Mouse (Mus musculus) left cerebral cortex, adult 18-20 months (tissue): ENCODE results near the gene Thbs2. TPM values are rescaled to one million over a fixed set of nuclear protein-coding genes. Genes with fewer than 3 reads are reported as not detected.

Experiments used
- DNase-seq, 2 experiments: peaks; one replicate each; pipeline ENCODE4 v3.0.0; 2021 to 2022; ENCODE audit warnings: low spot score in 2 of 2, mixed read lengths in 1 of 2
- total RNA-seq, 2 experiments: library from RNA; stranded (reverse); gene quantifications; 2 replicates each; pipeline ENCODE4 v1.2.3; 2021

The Thbs2 gene
- total RNA-seq, 2 experiments from 2014 or later = 4.6 to 5.6 TPM

GRCm38 (mm10) chr17:14697096-14697495 lies 3.1 kb upstream of the Thbs2 start:
- no peak for DNase-seq

DNA sequence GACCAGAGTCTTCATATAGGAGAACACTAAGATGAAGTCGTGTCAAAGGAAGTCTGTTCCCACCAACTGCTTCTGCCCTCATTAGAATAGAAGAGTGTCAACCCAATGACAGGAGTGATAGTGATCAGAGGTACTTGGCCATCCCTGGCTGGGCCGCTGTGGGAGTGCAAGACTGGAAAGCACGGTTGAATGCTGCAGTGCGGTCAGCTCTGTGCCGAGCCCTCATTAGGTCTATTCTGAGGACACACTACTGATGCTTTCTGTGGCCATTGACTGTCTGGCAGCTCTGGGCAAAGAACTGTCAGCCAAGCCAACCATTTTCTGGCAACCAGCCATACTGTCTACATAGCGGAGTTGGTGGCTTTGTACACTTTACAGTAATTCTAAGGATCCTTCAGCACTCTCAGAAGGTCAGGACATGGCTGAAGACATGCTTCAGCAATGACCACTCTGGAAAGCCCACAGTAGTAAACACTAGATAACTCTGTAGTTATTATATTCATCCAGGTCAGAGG lies 2.3 kb upstream of the Thbs2 start:
- no peak for DNase-seq

DNA sequence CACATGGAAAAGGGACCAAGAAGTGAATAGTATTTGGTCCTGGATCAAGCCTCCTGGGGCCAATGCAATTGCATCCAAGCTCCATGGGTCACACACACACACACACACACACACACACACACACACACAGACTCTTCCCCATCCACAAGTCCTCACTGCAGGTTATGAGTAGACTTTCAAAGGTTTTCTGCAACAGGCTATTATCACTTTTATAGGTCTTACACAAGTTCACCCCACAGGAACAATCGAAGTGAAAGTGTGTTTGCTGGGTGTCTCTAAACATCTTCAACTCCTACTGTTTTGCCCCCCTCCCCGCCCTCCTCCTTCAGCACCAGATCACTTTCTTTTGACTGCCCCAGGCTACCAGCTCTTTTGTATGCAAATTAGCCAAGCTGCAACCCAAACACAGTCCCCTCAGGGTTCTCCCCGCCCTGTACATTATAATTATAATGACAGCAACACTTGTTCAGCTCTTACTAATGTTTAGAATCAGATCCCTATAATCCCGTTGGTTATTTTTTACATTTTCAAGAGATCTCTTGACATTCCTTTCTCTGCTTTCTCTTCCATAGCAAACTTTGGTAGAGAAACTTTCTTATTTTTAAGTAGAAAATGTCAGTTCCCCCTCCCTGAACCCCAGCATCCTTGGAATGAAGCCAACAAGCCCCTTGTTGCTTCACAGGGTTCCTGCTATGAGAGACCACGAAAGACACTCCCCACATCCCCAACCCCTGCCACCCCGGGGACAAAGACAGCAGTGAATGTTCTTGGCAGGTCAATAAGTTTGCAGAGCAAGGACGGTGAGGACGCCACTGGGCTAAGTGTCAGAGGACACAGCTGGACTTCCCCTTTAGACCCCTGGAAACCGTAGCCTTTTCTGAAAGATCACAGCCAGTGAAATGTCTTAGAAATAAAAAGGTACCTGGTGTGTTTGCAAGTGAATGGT lies 714 bp downstream of the Thbs2 start:
- DNase-seq = no peak

GRCm38 (mm10) chr17:14691901-14692300 lies 2.1 kb downstream of the Thbs2 start:
- DNase-seq = no peak

GRCm38 (mm10) chr17:14691197-14691596 lies 2.8 kb downstream of the Thbs2 start:
- DNase-seq = no peak

DNA sequence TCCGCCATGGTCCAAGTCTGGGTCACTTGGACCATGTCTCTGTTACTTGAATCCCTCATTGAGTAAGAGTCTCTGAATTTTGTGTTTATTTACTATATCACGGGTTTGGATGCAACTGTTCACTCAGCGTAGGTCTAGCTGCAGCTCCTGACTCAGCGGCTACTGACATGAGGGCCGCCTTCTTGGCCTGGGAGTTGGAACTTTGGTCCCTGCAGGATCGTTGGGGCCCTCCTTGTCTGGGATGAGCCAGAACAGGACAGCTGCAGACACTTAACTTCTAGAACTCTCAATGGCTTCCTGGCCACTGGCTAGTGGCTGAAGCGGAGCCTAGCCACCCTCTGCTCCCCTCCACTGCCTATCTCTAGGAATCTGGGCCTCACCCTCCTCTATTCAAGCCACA lies 11.2 kb downstream of the Thbs2 start:
- DNase-seq = no peak

DNA sequence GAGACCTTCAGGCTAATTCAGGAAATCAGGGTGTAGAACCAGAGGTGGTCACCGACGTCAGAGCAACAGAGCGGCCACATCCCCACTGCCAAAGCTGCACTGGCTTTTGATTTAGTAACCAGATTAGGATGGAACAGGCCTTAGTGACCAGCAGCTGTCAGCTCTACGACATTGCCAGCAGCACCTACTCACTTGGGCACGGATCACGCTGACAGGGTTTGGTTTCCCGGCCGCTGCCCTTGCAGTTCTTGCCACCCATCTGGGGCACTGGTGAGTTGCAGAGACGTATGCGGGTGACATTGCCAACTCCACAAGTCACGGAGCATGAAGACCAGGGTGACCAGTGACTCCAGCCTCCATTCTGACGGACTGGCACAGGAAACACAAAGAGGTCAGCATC lies 13.0 kb downstream of the Thbs2 start:
- DNase-seq = no peak

GRCm38 (mm10) chr17:14677198-14677597 lies 16.8 kb downstream of the Thbs2 start:
- DNase-seq = no peak

- DNase-seq = no peak
Observed at GRCm38 (mm10) chr17:14675517-14675916, 18.5 kb downstream of the Thbs2 start.

DNA sequence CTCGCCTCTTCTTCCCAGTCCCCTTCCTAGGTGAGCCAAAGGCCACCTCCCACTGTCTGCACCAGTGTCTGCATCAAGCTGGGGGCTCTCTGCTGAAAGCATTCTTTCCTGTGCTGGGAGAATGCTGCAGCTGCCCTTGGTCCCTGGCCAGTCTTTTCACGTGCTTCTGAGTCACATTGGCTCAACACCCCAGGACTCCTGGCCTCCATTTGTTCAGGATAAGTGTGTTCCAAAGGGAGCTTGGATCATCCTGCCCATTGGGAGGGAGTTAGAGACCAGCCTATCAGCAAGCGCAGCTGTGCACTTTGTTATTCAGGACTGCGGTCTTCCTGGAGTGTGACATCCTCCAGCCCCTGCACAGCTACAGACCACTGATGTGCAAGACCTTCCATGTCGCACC lies 21.6 kb downstream of the Thbs2 start:
- DNase-seq = peak in 1 of 2 experiments; percentile 15

- DNase-seq = no peak
Observed at GRCm38 (mm10) chr17:14667225-14667624, 26.8 kb downstream of the Thbs2 start.

GRCm38 (mm10) chr17:14666451-14666850 lies 27.6 kb downstream of the Thbs2 start:
- DNase-seq = no peak

DNA sequence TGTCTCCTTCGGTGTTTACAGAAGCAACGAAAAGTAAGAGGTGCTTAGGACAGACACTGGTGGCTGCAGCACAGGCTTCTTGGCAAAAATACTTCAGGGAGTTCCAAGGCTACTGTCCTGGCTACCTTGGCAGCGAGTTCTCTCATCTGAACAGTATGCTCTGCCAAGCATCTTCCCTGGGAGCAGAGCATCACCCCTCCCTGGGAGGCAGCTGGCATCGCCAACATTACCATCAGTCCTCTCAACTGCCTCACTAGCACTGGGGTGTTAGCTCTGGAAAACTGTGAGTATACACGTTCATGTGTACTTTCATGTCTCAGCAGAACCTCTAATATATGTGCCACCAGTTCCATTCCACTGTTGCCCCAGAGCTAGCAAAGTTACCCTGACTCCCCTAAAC lies 30.7 kb downstream of the Thbs2 start:
- no peak for DNase-seq

DNA sequence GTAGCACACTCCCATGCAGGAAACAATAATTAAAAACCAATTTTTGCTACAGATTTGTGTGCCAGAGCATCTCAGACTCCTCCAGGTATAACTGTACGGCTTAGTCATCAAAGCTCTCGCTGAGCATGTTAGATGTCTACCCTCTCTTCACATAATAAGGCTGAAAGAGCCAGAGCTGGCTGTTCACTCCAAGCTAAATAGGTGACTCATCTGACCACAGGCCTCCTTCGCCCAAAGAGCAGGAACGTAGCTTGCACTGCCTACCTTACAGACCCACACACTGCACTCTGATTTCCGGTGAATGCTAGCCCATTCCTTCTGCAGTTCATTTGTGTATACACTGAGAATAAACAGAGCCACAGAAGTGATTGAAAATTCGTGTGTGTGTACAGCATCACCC lies 31.6 kb downstream of the Thbs2 start:
- DNase-seq = no peak

GRCm38 (mm10) chr17:14659746-14660145 lies 34.3 kb downstream of the Thbs2 start:
- DNase-seq = peak; percentile 13 to 24

GRCm38 (mm10) chr17:14658123-14658522 lies 35.9 kb downstream of the Thbs2 start:
- DNase-seq = no peak

DNA sequence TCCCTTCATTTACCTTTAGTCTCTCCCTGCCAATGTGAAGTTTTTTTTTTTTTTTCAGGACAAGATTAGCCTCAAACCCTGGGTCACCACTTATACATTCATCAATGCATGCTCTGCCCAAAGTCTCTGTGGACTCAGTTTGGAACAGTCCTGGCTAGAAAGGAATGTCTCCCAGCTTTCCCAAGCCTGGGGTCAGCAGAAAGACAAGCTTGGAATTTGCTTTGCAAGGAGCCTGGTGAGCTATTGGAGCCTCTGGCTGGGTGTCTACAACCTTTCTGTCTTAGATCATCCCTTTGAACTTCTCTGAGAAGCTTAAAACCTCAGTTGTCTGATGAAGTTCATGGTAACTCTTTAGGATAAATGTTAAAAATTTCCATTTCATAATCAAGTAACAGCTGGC lies 36.9 kb downstream of the Thbs2 start:
- no peak for DNase-seq

DNA sequence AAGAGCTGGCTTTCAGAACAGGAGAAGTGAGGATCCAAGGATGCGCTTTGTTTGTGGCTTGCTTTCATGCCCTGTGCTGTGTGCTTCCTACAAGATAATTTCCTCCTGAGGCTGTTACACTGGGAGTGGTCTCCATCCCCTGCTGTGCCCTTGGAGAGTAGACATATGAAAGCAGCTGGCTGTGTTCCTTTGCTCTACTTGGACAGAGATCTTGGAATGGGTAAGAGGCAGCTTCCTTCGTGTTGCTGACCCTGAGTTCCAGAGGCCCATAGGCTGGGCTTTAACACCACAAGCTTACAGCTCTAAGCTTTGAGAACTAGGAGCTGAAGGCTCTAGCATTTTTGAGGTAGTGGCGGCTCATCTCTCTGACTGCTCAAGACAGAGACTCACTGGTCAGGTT lies 39.1 kb downstream of the Thbs2 start:
- DNase-seq = no peak

DNA sequence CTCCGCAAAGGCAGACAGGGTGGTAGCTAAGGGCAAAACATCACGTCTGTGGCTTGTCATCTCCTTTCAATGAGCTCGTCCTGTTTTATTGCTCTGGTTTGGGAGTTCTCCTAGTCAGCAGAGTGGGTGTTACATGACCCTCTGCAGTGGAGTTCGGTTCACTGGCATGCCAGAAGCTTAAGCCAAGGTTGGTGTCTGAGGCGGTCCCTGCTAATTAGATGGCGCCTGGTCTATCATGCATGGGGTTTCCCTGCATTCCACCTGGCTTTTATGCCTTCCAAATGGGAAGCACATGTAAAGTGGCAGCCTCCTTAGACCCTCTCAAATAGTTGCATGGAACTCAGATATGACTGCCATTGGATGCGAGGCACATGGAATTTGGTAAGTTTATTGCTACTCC lies 42.0 kb downstream of the Thbs2 start:
- no peak for DNase-seq

- DNase-seq = peak; percentile 12 to 21
Observed at GRCm38 (mm10) chr17:14647996-14648640, 45.9 kb downstream of the Thbs2 start.

GRCm38 (mm10) chr17:14643996-14644395 lies 50.0 kb downstream of the Thbs2 start:
- DNase-seq = no peak
